Mouse (Mus musculus): ENCODE measurements around the gene Usp1.
"Not testable (repeated sequence)": the region's sequence is repeated elsewhere in the genome, so short reads cannot be mapped to it uniquely, and the experiment has no call there.

Usp1 gene

GRCm38 (mm10) chr4:98923568-98924070, at the start of gene Usp1:
Gene Usp1 (plus strand): TSS chr4:98923810.
- DNase-seq (ENCODE audit: low spot score) = peak; percentile 80

GRCm38 (mm10) chr4:98882706-98883105, 40.9 kb upstream of the Usp1 start:
- no peak for DNase-seq (ENCODE audit: low spot score)

GRCm38 (mm10) chr4:98886377-98886776, 37.2 kb upstream of the Usp1 start:
- no peak for DNase-seq (ENCODE audit: low spot score)

GRCm38 (mm10) chr4:98887148-98887547, 36.5 kb upstream of the Usp1 start:
- DNase-seq (ENCODE audit: low spot score) = peak; percentile 57

- DNase-seq (ENCODE audit: low spot score) = no peak
These were observed 13.4 kb upstream of the Usp1 start for GRCm38 (mm10) chr4:98910246-98910645.

- no peak for DNase-seq (ENCODE audit: low spot score)
These were observed 5.9 kb upstream of the Usp1 start for GRCm38 (mm10) chr4:98917724-98918123.

- no peak for DNase-seq (ENCODE audit: low spot score)
These were observed 5.4 kb upstream of the Usp1 start for GRCm38 (mm10) chr4:98918204-98918603.

- no peak for DNase-seq (ENCODE audit: low spot score)
These were observed 2.7 kb upstream of the Usp1 start for GRCm38 (mm10) chr4:98920896-98921295.

- DNase-seq (ENCODE audit: low spot score) = no peak
These were observed 1.5 kb upstream of the Usp1 start for GRCm38 (mm10) chr4:98922061-98922642.

GRCm38 (mm10) chr4:98922643-98923567, 705 bp upstream of the Usp1 start:
- DNase-seq (ENCODE audit: low spot score) = peak; percentile 85

GRCm38 (mm10) chr4:98924071-98924905, 678 bp downstream of the Usp1 start:
- DNase-seq (ENCODE audit: low spot score) = no peak

- no peak for DNase-seq (ENCODE audit: low spot score)
These were observed 1.2 kb downstream of the Usp1 start for GRCm38 (mm10) chr4:98924906-98925178.

GRCm38 (mm10) chr4:98925250-98925781, 1.7 kb downstream of the Usp1 start:
- no peak for DNase-seq (ENCODE audit: low spot score)

- DNase-seq (ENCODE audit: low spot score) = no peak
These were observed 12.4 kb downstream of the Usp1 start for GRCm38 (mm10) chr4:98936036-98936435.

GRCm38 (mm10) chr4:98938210-98938609, 14.6 kb downstream of the Usp1 start:
- not testable (repeated sequence) for DNase-seq (ENCODE audit: low spot score)

- DNase-seq (ENCODE audit: low spot score) = no peak
These were observed 27.0 kb downstream of the Usp1 start for GRCm38 (mm10) chr4:98950563-98950962.

- DNase-seq (ENCODE audit: low spot score) = no peak
These were observed 32.4 kb downstream of the Usp1 start for GRCm38 (mm10) chr4:98955986-98956385.

GRCm38 (mm10) chr4:98960243-98960642, 36.6 kb downstream of the Usp1 start:
- DNase-seq (ENCODE audit: low spot score) = no peak

- DNase-seq (ENCODE audit: low spot score) = no peak
These were observed 46.3 kb downstream of the Usp1 start for GRCm38 (mm10) chr4:98969946-98970345.

- DNase-seq (ENCODE audit: low spot score) = no peak
These were observed 52.1 kb downstream of the Usp1 start for GRCm38 (mm10) chr4:98975741-98976140.

- DNase-seq (ENCODE audit: low spot score) = not testable (repeated sequence)
These were observed 54.7 kb downstream of the Usp1 start for GRCm38 (mm10) chr4:98978288-98978687.

- no peak for DNase-seq (ENCODE audit: low spot score)
These were observed 55.1 kb downstream of the Usp1 start for GRCm38 (mm10) chr4:98978693-98979092.

All from ovary, postnatal 14 days (tissue).